Mouse (Mus musculus): Measurements from ENCODE around the gene Dio3. TPM values are rescaled to one million over a fixed set of nuclear protein-coding genes. Genes with fewer than 3 reads are reported as not detected.
A peak's percentile ranks its signal among the peaks of the same experiment; 100 is the strongest.

Dio3 gene
- 2.0 and 3.1 TPM in 2 replicates for polyA plus RNA-seq (2015; fragmentation: Nextera tagmentation; extraction: Ambion mirVana)

DNA sequence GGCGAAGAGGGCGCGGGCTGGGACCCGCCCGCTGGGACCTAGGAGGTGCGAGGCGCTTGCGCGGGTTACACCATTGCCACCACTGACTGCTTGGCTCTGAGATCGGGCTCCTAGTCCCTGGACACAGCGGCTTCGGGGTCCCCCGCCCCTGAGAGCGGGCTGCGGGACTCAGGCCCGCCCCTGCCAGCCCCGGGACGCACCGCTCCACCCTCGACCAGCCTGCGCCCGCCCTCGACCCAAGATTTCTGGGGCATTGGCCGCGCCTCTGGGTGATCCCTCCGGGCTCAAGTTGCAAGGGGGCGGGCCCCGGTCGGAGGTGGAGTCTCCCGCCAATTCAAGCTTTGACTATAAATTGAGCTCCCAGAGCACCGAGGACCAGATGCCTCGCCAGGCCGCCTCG is at the start of gene Dio3:
Dio3 (plus strand) TSS at position 216 of the 400 bp plus-strand sequence.
- no peak within 1 kb of the TSS for H3K9ac ChIP-seq
- 1% methylated on average over 34 of the region's 34 CpGs for WGBS
- no peaks in the 10 kb centered on the region for H3K9me3 ChIP-seq
- no peak within 1 kb of the TSS for H3K27ac ChIP-seq
- H3K4me1 ChIP-seq: peaks cover 24% of the 10 kb centered on the region
- H3K4me2 ChIP-seq: peak within 1 kb of the TSS; percentile 78
- no peak for ATAC-seq (replicated peaks)
- no peaks in the 10 kb centered on the region for H3K36me3 ChIP-seq (replicated peaks)
- H3K4me3 ChIP-seq: peak within 1 kb of the TSS; percentile 48
- H3K27me3 ChIP-seq (replicated peaks): peaks cover 93% of the 10 kb centered on the region

DNA sequence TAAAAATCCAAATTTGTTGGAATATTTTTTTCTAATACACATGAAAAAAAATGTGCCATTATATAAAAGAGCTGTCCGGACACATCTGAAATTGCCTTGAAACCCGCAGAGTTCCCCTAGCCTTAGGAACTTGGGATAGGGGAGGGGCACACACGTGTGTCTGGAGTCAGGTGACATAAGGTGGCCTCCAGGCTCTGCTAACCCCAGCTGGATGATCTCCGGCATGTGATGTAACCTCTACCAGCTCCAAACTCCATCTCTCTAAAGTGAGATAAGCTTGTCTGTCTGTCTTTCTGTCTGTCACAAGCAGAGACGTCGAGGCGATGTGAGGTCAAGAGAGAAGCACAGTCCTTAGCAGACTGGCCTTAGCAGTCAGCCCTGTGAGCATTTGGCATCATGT is 48.6 kb upstream of the Dio3 start:
- no peaks in the 10 kb centered on the region for H3K4me1 ChIP-seq
- no peaks in the 10 kb centered on the region for H3K36me3 ChIP-seq (replicated peaks)
- 87% methylated on average over 7 of the region's 7 CpGs for WGBS
- H3K4me2 ChIP-seq: no peak overlapping the region
- no peak overlapping the region for H3K9ac ChIP-seq
- H3K27ac ChIP-seq: no peak overlapping the region
- no peaks in the 10 kb centered on the region for H3K9me3 ChIP-seq
- no peak overlapping the region for H3K4me3 ChIP-seq
- ATAC-seq (replicated peaks): no peak
- H3K27me3 ChIP-seq (replicated peaks): no peaks in the 10 kb centered on the region; the same call in 1 of the 2 replicates

DNA sequence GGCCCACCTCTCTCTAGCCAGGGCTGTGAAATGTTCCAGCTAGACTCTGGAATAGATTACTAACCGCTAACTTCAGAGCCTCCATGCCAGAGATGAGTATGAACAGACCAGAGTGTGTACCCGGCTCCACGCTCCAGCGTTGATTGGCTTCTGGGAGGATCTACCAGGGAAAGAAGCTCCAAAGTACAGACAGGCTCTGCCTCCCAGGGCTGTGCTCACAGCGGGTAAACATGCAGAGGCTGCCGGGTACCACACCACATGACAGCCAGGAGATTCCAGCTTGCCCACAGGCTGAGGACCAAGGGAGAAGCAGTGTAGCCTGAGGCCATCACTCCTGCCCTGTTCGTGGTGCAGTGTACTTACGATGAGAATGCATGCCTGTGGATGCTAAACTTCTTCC is 48.1 kb upstream of the Dio3 start:
- Histone ChIP-seq H3K4me3 (no peak overlapping the region), H3K36me3 (replicated peaks) (no peaks in the 10 kb centered on the region), H3K9me3 (no peaks in the 10 kb centered on the region), H3K27ac (no peak overlapping the region), H3K27me3 (replicated peaks) (no peaks in the 10 kb centered on the region; the same call in 1 of the 2 replicates), H3K4me2 (no peak overlapping the region), H3K4me1 (no peaks in the 10 kb centered on the region), H3K9ac (no peak overlapping the region)
- WGBS: 83% methylated on average over 8 of the region's 8 CpGs
- ATAC-seq (replicated peaks): no peak

DNA sequence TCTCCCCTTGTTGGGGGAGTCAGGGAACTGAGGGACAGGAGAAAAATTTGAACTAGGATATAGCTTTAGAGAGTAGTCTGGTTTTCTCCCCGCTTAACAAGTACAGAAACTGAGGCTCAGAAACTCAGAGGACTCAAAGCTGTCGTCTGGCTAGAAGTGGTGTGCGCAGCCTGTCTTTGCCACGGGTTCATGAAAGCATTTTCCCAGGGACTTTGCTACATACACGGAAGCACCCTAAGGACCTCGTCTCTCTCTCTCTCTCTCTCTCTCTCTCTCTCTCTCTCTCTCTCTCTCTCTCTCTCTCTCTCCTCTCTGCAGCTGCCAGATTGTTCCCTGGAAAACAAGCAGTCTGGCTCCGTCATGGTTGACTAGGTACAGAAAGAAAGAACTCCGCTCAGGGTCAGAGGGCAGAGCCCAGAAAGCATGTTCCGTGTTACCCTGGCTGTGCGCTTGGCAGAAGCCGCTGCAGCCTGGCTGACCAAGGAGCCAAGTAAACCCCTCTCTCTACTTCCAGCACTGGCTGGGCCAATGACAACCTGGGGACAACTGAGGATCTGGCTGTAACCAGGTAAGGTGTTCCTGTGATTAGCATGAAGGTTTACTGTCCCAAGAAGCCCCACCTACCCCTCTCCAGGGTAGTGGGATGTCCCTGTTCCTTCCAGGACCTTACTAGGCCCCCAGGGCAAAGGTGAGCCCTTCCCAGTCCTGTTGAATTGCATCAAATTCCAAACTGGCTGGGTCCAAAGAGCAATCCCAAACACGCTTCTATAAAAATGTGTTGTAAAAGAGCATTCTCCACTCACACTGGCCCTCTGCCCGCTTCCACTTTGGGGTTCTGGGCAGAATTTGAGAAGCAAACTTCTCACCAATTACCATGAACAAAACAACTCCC is 46.9 kb upstream of the Dio3 start:
- Histone ChIP-seq H3K9ac (no peak overlapping the region), H3K4me1 (no peaks in the 10 kb centered on the region), H3K27me3 (replicated peaks) (no peaks in the 10 kb centered on the region; the same call in 1 of the 2 replicates), H3K36me3 (replicated peaks) (no peaks in the 10 kb centered on the region), H3K4me2 (no peak overlapping the region), H3K9me3 (no peaks in the 10 kb centered on the region), H3K27ac (no peak overlapping the region), H3K4me3 (no peak overlapping the region)
- whole genome bisulfite sequencing: 23% methylated on average over 13 of the region's 13 CpGs
- ATAC-seq (replicated peaks): no peak

DNA sequence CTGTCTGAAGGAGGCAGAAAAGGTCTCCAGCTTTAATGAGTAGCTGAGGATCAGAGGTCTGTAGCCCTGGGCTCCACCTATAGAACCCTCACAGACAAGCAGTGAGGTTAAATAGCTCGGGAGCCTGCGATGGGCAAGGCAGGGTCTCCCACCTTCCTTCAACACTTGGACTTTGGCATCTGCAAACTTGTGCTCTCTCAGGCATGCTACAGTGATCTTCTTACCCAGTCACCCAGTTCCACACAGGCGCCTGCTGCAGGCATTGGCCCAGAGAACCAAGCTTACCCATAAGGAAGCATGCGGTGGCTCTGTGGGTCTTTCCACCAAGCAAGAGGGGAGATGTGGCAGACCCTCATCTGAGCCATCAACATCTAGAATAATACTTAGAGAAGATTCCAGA is 43.0 kb upstream of the Dio3 start:
- Histone ChIP-seq H3K9ac (no peak overlapping the region), H3K36me3 (replicated peaks) (no peaks in the 10 kb centered on the region), H3K4me1 (no peaks in the 10 kb centered on the region), H3K4me3 (no peak overlapping the region), H3K27me3 (replicated peaks) (no peaks in the 10 kb centered on the region), H3K4me2 (no peak overlapping the region), H3K9me3 (no peaks in the 10 kb centered on the region), H3K27ac (no peak overlapping the region)
- 99% methylated on average over 4 of the region's 4 CpGs for WGBS
- ATAC-seq (replicated peaks): no peak

DNA sequence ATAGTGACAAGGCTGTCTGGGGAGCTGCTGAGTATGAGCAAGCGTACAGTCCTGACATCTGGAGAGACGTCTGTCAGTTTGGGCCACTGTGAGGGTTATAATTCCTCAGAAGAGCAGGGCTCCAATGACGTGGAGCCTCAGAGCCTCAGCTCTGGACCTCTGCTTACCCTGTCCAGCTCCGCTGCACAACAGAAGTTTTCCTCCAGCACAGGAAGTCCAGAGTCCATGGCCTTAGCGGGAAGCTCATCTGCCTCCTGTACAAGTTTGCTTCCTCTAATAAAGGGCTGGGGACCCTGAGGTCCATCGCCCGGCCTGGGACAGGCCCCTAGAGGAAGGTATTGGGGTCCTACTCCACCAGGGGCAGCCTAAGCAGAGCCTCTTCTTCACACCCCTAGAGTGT is 41.8 kb upstream of the Dio3 start:
- Histone ChIP-seq H3K9ac (no peak overlapping the region), H3K4me3 (no peak overlapping the region), H3K27ac (no peak overlapping the region), H3K9me3 (no peaks in the 10 kb centered on the region), H3K36me3 (replicated peaks) (no peaks in the 10 kb centered on the region), H3K27me3 (replicated peaks) (no peaks in the 10 kb centered on the region), H3K4me2 (no peak overlapping the region), H3K4me1 (no peaks in the 10 kb centered on the region)
- 90% methylated on average over 7 of the region's 7 CpGs for WGBS
- no peak for ATAC-seq (replicated peaks)

DNA sequence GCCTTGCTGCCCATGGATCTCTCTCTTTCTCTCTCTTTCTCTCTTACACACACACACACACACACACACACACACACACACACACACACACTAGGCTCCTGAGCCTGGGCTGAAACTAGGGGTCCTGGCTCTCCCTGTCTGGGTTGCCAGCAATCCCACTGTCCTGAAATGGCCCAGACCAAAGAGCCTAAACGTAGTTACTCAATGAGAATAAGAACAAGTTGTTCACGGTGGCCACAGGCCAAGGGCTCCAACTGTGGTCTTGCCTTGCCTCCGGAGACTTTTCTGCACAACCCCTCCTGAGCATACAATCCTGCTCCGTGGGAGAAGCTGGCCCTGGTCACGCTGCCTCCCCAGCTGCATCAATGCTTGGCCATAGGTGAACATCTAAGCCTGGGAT is 39.5 kb upstream of the Dio3 start:
- no peak for ATAC-seq (replicated peaks)
- Histone ChIP-seq H3K9ac (no peak overlapping the region), H3K27ac (no peak overlapping the region), H3K36me3 (replicated peaks) (no peaks in the 10 kb centered on the region), H3K4me3 (no peak overlapping the region), H3K4me1 (no peaks in the 10 kb centered on the region), H3K27me3 (replicated peaks) (no peaks in the 10 kb centered on the region), H3K4me2 (no peak overlapping the region), H3K9me3 (no peaks in the 10 kb centered on the region)
- 80% methylated on average over 5 of the region's 5 CpGs for WGBS

DNA sequence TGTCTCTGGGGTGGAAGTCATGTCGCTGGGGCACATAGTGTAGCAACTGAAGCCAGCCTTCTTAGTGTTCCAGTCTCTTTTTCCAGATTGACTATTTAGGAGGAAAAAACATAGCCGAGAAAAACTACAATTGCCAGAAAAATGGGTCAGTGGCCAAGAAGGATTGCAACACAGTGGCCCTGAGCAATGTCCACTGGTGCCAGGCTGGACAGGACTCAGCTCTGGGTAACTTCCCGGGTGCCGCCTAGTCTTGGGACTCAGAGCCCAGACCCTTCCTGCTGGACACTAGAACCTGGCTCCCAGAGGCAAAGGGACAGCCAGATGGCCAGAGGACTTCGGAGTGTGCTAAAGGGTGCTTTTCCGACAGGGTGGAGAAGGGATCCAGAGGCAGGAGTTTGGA is 34.3 kb upstream of the Dio3 start:
- Histone ChIP-seq H3K27me3 (replicated peaks) (no peaks in the 10 kb centered on the region), H3K4me3 (no peak overlapping the region), H3K27ac (no peak overlapping the region), H3K9me3 (no peaks in the 10 kb centered on the region), H3K4me2 (no peak overlapping the region), H3K4me1 (no peaks in the 10 kb centered on the region), H3K36me3 (replicated peaks) (no peaks in the 10 kb centered on the region), H3K9ac (no peak overlapping the region)
- 89% methylated on average over 6 of the region's 6 CpGs for WGBS
- ATAC-seq (replicated peaks): no peak

DNA sequence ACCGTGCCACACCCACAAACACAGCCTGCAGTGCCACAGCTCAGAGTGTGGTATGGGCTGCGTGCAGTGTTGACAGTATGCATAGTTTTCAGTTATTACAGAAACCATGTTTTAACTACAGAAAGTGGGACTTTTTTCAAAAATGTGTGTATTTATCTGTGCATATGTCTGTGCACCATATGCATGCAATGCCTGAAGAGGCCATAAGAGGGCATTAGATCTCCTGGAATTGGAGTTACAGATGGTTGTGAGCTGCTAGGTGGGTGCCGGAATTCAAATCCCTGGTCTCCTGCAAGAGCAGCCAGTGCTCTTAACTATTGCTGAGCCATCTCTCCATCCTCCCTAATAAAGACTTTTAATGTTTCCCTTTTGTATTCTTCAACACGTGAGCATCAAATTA is 33.4 kb upstream of the Dio3 start:
- H3K9me3 ChIP-seq: no peaks in the 10 kb centered on the region
- H3K27ac ChIP-seq: no peak overlapping the region
- H3K9ac ChIP-seq: no peak overlapping the region
- H3K4me2 ChIP-seq: no peak overlapping the region
- 92% methylated on average over 4 of the region's 4 CpGs for WGBS
- no peaks in the 10 kb centered on the region for H3K36me3 ChIP-seq (replicated peaks)
- H3K4me1 ChIP-seq: no peaks in the 10 kb centered on the region
- H3K27me3 ChIP-seq (replicated peaks): no peaks in the 10 kb centered on the region
- H3K4me3 ChIP-seq: no peak overlapping the region
- no peak for ATAC-seq (replicated peaks)

DNA sequence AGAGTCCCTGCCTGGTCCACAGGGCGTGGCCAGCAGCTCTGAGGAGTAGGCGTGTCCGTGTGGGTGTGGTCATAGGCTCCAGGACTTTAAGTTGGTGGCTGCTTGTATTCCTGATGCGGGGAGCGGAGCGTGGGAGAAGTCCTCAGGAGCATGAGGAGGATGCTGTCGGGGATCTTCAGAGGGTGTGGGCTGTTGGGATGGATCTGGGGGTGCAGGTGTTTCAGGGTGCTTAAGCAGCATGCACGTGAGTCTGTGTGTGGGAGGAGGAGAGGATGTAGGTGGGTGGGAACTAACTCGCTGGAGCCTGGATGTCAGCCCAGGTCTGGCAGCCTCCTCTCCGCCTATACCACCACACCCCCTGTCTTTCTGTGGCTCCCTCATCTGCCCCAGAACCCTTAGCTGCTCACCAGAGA is 26.7 kb upstream of the Dio3 start:
- ATAC-seq (replicated peaks): no peak
- H3K4me1 ChIP-seq: no peaks in the 10 kb centered on the region
- peaks cover 3% of the 10 kb centered on the region; the same call in 1 of the 2 replicates for H3K27me3 ChIP-seq (replicated peaks)
- no peak overlapping the region for H3K9ac ChIP-seq
- WGBS: 28% methylated on average over 10 of the region's 10 CpGs
- no peak overlapping the region for H3K27ac ChIP-seq
- H3K36me3 ChIP-seq (replicated peaks): no peaks in the 10 kb centered on the region
- no peak overlapping the region for H3K4me3 ChIP-seq
- H3K4me2 ChIP-seq: no peak overlapping the region
- no peaks in the 10 kb centered on the region for H3K9me3 ChIP-seq

DNA sequence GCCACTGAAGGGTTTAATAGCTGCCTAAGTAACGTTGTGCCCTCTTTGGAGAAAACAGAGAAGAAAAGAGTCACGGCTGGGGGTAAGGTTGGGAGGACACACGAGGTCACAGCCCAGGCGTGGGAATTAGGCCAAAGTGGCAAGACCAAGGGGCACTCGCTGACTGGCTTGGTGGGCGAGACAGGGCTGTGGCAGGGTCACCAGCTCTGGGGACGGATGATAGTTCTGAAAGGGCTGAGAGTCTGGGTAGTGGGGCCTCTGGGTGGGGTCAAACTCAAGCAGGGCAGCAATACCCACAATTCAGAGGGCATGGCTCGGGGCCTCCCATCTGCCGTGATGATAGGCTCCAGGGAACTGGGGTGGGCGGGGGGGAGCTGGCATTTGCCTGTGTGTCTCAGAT is 23.1 kb upstream of the Dio3 start:
- Histone ChIP-seq H3K4me1 (no peaks in the 10 kb centered on the region), H3K36me3 (replicated peaks) (no peaks in the 10 kb centered on the region), H3K9me3 (no peaks in the 10 kb centered on the region), H3K27ac (no peak overlapping the region), H3K9ac (no peak overlapping the region), H3K4me3 (no peak overlapping the region), H3K27me3 (replicated peaks) (peaks cover 3% of the 10 kb centered on the region; the same call in 1 of the 2 replicates), H3K4me2 (no peak overlapping the region)
- WGBS: 59% methylated on average over 10 of the region's 10 CpGs
- ATAC-seq (replicated peaks): no peak

DNA sequence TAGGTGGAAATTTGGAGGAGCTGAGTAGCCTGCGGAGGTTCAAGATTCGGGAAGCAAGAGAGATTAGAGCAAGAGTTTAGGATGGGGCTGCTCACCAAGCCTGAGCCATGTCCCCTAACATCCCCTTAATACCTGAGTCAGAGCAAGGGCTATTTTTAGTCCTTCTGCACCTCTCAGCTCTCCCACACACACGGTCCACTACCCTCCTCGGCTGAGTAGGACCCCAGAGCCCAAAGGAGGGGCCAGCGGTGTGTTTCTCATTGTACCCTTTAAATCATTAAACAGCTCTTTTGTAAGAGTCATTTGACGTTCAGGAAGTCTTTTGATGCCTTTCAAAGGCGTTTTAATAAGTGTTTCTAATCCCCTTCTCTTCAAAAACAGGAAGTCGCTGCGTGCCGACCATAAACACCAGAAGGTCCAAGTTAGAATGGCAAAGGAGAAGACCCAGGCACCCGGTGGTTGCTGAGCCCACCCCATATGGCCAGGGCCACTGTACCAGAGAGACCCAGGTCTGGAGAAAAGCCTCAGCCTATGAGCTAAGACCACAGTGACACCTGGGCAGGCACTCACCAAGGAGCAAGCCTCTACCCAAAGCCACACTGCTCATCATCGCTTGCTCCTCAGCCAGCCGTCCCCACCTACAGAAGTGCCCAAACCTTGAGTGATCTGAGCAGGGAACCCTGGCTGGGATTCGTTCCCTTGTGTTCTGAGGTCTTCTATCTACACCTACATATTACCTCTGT is 22.2 kb upstream of the Dio3 start:
- no peaks in the 10 kb centered on the region for H3K4me1 ChIP-seq
- H3K9me3 ChIP-seq: no peaks in the 10 kb centered on the region
- no peak overlapping the region for H3K9ac ChIP-seq
- H3K4me2 ChIP-seq: no peak overlapping the region
- no peak for ATAC-seq (replicated peaks)
- peaks cover 3% of the 10 kb centered on the region; the same call in 1 of the 2 replicates for H3K27me3 ChIP-seq (replicated peaks)
- H3K4me3 ChIP-seq: no peak overlapping the region
- 37% methylated on average over 14 of the region's 14 CpGs for WGBS
- no peaks in the 10 kb centered on the region for H3K36me3 ChIP-seq (replicated peaks)
- no peak overlapping the region for H3K27ac ChIP-seq

All from midbrain, embryonic 15.5 days (tissue).